Comparison of ENCODE assay signal across 11 mouse cellular contexts in the genomic region with DNA sequence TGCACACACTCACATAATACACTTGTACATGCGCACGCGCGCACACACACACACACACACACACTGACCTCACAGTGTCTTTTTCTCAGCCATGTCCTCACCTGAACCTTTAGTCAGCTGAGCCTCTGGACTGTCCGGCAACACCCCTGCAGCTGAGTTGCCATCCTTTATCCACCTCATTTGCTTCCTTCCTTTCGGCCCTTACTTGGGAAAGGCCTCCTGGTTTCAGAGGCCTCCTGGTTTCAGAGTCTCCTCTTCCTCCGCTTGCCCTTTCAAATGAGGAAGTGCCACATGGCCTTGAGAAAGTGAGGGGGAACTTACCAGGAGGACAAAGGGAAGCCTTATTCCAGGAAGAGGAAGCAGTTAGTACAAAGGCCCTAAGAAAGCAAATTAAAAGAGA.
A peak's percentile ranks its signal among the peaks of the same experiment; 100 is the strongest.
DNase-seq lines count a peak whose midpoint lies in the region; ATAC-seq and TF ChIP-seq lines count a peak whose summit lies in the region.
"Had no signal": no experiment of that assay in that cellular context is flagged by ENCODE, and none has a peak within 500 bp of the region (broad histone marks: within the 10 kb centered on the region; RNA-seq: fewer than 3 reads in every experiment).

No protein-coding gene starts in this region.

- WGBS in lung, embryonic 16.5 days: 81% methylated on average over 7 of the region's 7 CpGs
- 77% methylated on average over 7 of the region's 7 CpGs for WGBS in intestine, embryonic 14.5 days
- 82% methylated on average over 7 of the region's 7 CpGs for WGBS in hindbrain, embryonic 12.5 days

- H3K27ac ChIP-seq in lung, embryonic 16.5 days (ENCODE audit: low read length): 0 out of 2 replicates have a peak overlapping the region, but pooled peaks have one; percentile 15
- H3K27ac ChIP-seq in bone marrow macrophage, adult 2 months (ENCODE audit: insufficient read depth, low read depth, low read length): peak overlapping the region; percentile 74
- H3K27ac ChIP-seq in intestine, embryonic 14.5 days (ENCODE audit: low read depth): peak overlapping the region; percentile 9; the same call in 1 of the 2 replicates
- no peak overlapping the region for H3K27ac ChIP-seq in hindbrain, embryonic 12.5 days

- no peaks in the 10 kb centered on the region for H3K27me3 ChIP-seq in lung, embryonic 16.5 days (ENCODE audit: control insufficient read depth, insufficient read depth, low read depth, low read length)
- no peaks in the 10 kb centered on the region for H3K27me3 ChIP-seq in intestine, embryonic 14.5 days (replicated peaks; ENCODE audit: control insufficient read depth, insufficient read depth, low read length)
- no peaks in the 10 kb centered on the region for H3K27me3 ChIP-seq in megakaryocyte, embryonic 14.5 days (replicated peaks)
- no peaks in the 10 kb centered on the region for H3K27me3 ChIP-seq in hindbrain, embryonic 12.5 days
- H3K27me3 ChIP-seq: Patski had no signal

- H3K4me2 ChIP-seq in lung, embryonic 16.5 days (ENCODE audit: low read depth, low read length): no peak overlapping the region
- H3K4me2 ChIP-seq in intestine, embryonic 14.5 days (ENCODE audit: low read length): no peak overlapping the region
- no peak overlapping the region for H3K4me2 ChIP-seq in hindbrain, embryonic 12.5 days (replicated peaks)

- DNase-seq in lung, postnatal 10 days: no peak
- no peak for DNase-seq in intestine, embryonic 14.5 days (ENCODE audit: low spot score)
- DNase-seq in frontal cortex, adult 2 months (ENCODE audit: extremely low spot score in 1 of 2, low spot score in 1 of 2): no peak
- DNase-seq: cerebellum, postnatal 36 days; layer of hippocampus, postnatal 36 days had no signal

- ATAC-seq in lung, embryonic 16.5 days (ENCODE audit: low read depth): no peak
- ATAC-seq in intestine, embryonic 14.5 days (replicated peaks; ENCODE audit: low FRiP score, low TSS enrichment, low read depth): no peak
- ATAC-seq in hindbrain, embryonic 12.5 days (ENCODE audit: low FRiP score): no peak
- ATAC-seq: inflammation-experienced regulatory T-cells, adult 6 months; Patski had no signal

- no peak for TF ChIP-seq CTCF in bone marrow macrophage, adult 2 months (IDR thresholded peaks at IDR 0.05; ENCODE audit: low read depth, low read length)

- no peak overlapping the region for H3K9ac ChIP-seq in lung, embryonic 16.5 days (ENCODE audit: low read length)
- no peak overlapping the region for H3K9ac ChIP-seq in intestine, embryonic 14.5 days (ENCODE audit: low read length)
- no peak overlapping the region for H3K9ac ChIP-seq in hindbrain, embryonic 12.5 days

- no peak overlapping the region for H3K4me3 ChIP-seq in lung, embryonic 16.5 days (ENCODE audit: low read length)
- peak overlapping the region; percentile 55 for H3K4me3 ChIP-seq in bone marrow macrophage, adult 2 months (ENCODE audit: insufficient read depth, low read length)
- no peak overlapping the region for H3K4me3 ChIP-seq in intestine, embryonic 14.5 days (ENCODE audit: low read depth, low read length)
- peak overlapping the region; percentile 85 for H3K4me3 ChIP-seq in megakaryocyte, embryonic 14.5 days (replicated peaks)
- H3K4me3 ChIP-seq in hindbrain, embryonic 12.5 days: no peak overlapping the region

- peaks cover 23% of the 10 kb centered on the region for H3K4me1 ChIP-seq in lung, embryonic 16.5 days (replicated peaks; ENCODE audit: control insufficient read depth, insufficient read depth, low read length)
- H3K4me1 ChIP-seq in bone marrow macrophage, adult 2 months (ENCODE audit: control insufficient read depth, insufficient read depth, low read length): peaks cover 10% of the 10 kb centered on the region
- H3K4me1 ChIP-seq in intestine, embryonic 14.5 days (replicated peaks; ENCODE audit: control insufficient read depth, insufficient read depth, low read length): peaks cover 24% of the 10 kb centered on the region
- peaks cover 67% of the 10 kb centered on the region for H3K4me1 ChIP-seq in megakaryocyte, embryonic 14.5 days
- H3K4me1 ChIP-seq in hindbrain, embryonic 12.5 days: peaks cover 20% of the 10 kb centered on the region

- no peak for TF ChIP-seq POLR2A in bone marrow macrophage, adult 2 months (IDR thresholded peaks at IDR 0.05; ENCODE audit: borderline replicate concordance, low read depth, low read length)

- no peaks in the 10 kb centered on the region for H3K36me3 ChIP-seq in lung, embryonic 16.5 days (ENCODE audit: control insufficient read depth, insufficient read depth, low read length)
- no peaks in the 10 kb centered on the region for H3K36me3 ChIP-seq in intestine, embryonic 14.5 days (ENCODE audit: control insufficient read depth, insufficient read depth, low read length)
- H3K36me3 ChIP-seq in megakaryocyte, embryonic 14.5 days (replicated peaks; ENCODE audit: low read length): peaks cover 6% of the 10 kb centered on the region
- no peaks in the 10 kb centered on the region for H3K36me3 ChIP-seq in hindbrain, embryonic 12.5 days

- H3K9me3 ChIP-seq in lung, embryonic 16.5 days (ENCODE audit: control insufficient read depth, low read length): no peaks in the 10 kb centered on the region
- H3K9me3 ChIP-seq in intestine, embryonic 14.5 days (ENCODE audit: control insufficient read depth, low read length): no peaks in the 10 kb centered on the region
- peaks cover 8% of the 10 kb centered on the region; the same call in 1 of the 2 replicates for H3K9me3 ChIP-seq in megakaryocyte, embryonic 14.5 days
- no peaks in the 10 kb centered on the region for H3K9me3 ChIP-seq in hindbrain, embryonic 12.5 days (replicated peaks)

Comparison
In these comparisons a context has a peak if more than half of its experiments do, and no peak if none do; other contexts are left out.
1. H3K4me3 ChIP-seq: peak in bone marrow macrophage, adult 2 months (single experiment) and megakaryocyte, embryonic 14.5 days (single experiment); none in lung, embryonic 16.5 days (single experiment), intestine, embryonic 14.5 days (single experiment) and hindbrain, embryonic 12.5 days (single experiment).